Mouse (Mus musculus) B cell, adult 2 months (primary cell): ENCODE data around the gene Prdm1.

Source experiments
- DNase-seq, 2 experiments: peaks; one replicate each; pipeline ENCODE4 v3.0.0; 2022

The Prdm1 gene

GRCm38 (mm10) chr10:44418901-44419300 lies 109.4 kb downstream of the Prdm1 start:
- DNase-seq, result no peak

GRCm38 (mm10) chr10:44415576-44415975 lies 112.7 kb downstream of the Prdm1 start:
- no peak for DNase-seq

GRCm38 (mm10) chr10:44409958-44410357 lies 118.3 kb downstream of the Prdm1 start:
- no peak for DNase-seq

- DNase-seq, result no peak
Observed at GRCm38 (mm10) chr10:44409054-44409453, 119.2 kb downstream of the Prdm1 start.

GRCm38 (mm10) chr10:44403415-44403814 lies 124.9 kb downstream of the Prdm1 start:
- no peak for DNase-seq

- DNase-seq, result no peak
Observed at GRCm38 (mm10) chr10:44401600-44401999, 126.7 kb downstream of the Prdm1 start.

- DNase-seq, result no peak
Observed at GRCm38 (mm10) chr10:44400602-44401001, 127.7 kb downstream of the Prdm1 start.

GRCm38 (mm10) chr10:44400119-44400518 lies 128.2 kb downstream of the Prdm1 start:
- no peak for DNase-seq

- DNase-seq, result no peak
Observed at GRCm38 (mm10) chr10:44392855-44393254, 135.4 kb downstream of the Prdm1 start.

- no peak for DNase-seq
Observed at GRCm38 (mm10) chr10:44391509-44392290, 136.6 kb downstream of the Prdm1 start.

GRCm38 (mm10) chr10:44390286-44390685 lies 138.0 kb downstream of the Prdm1 start:
- no peak for DNase-seq

GRCm38 (mm10) chr10:44388706-44389233 lies 139.5 kb downstream of the Prdm1 start:
- no peak for DNase-seq
